ENCODE assay signal across 10 mouse cellular contexts in the genomic region with DNA sequence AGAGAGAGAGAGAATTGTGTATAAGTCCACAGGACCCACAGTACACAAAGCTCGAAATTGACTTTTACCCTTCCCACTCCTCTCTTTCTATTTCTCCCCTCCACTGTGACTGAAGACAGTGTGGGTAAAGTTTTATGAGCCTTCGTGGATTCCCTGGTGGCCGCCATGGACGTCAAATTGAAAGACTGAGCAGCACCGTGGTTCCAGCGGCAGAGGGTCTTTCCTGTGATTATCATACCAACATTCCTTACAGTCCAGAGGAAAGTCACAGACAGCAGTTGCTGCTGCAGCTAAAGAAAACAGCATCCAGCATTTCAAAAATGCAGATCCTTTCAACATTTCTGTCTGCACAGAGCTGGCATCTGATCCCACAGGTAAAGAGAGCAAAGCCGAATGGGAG.
DNase-seq lines count a peak whose midpoint lies in the region; ATAC-seq and TF ChIP-seq lines count a peak whose summit lies in the region.
"Had no signal": no experiment of that assay in that cellular context is flagged by ENCODE, and none has a peak within 500 bp of the region (broad histone marks: within the 10 kb centered on the region; RNA-seq: fewer than 3 reads in every experiment).

No protein-coding gene starts in this region.

- no peaks in the 10 kb centered on the region for H3K36me3 ChIP-seq in forebrain, embryonic 12.5 days (replicated peaks)
- no peaks in the 10 kb centered on the region for H3K36me3 ChIP-seq in forebrain, postnatal 0 days (ENCODE audit: insufficient read depth)
- H3K36me3 ChIP-seq in kidney, embryonic 16.5 days (ENCODE audit: insufficient read depth, low read length) = no peaks in the 10 kb centered on the region
- no peaks in the 10 kb centered on the region for H3K36me3 ChIP-seq in embryonic facial prominence, embryonic 14.5 days (ENCODE audit: control insufficient read depth, insufficient read depth, low read length)
- no peaks in the 10 kb centered on the region for H3K36me3 ChIP-seq in neural tube, embryonic 15.5 days

- H3K4me2 ChIP-seq in forebrain, embryonic 12.5 days = no peak overlapping the region
- no peak overlapping the region for H3K4me2 ChIP-seq in forebrain, postnatal 0 days (ENCODE audit: low read depth)
- no peak overlapping the region for H3K4me2 ChIP-seq in kidney, embryonic 16.5 days (replicated peaks; ENCODE audit: low read depth, low read length)
- H3K4me2 ChIP-seq in embryonic facial prominence, embryonic 14.5 days (ENCODE audit: low read depth, low read length) = 0 out of 2 replicates have a peak overlapping the region, but pooled peaks have one; percentile 7
- H3K4me2 ChIP-seq in neural tube, embryonic 15.5 days = no peak overlapping the region

- H3K4me1 ChIP-seq in forebrain, embryonic 12.5 days = peaks cover 36% of the 10 kb centered on the region
- H3K4me1 ChIP-seq in forebrain, postnatal 0 days (ENCODE audit: insufficient read depth) = peaks cover 4% of the 10 kb centered on the region; the same call in 1 of the 2 replicates
- peaks cover 24% of the 10 kb centered on the region for H3K4me1 ChIP-seq in kidney, embryonic 16.5 days (ENCODE audit: insufficient read depth, low read length)
- H3K4me1 ChIP-seq in embryonic facial prominence, embryonic 14.5 days (ENCODE audit: control insufficient read depth, insufficient read depth, low read length) = peaks cover 30% of the 10 kb centered on the region
- peaks cover 27% of the 10 kb centered on the region for H3K4me1 ChIP-seq in neural tube, embryonic 15.5 days

- H3K4me3 ChIP-seq in forebrain, embryonic 12.5 days (replicated peaks) = no peak overlapping the region
- no peak overlapping the region for H3K4me3 ChIP-seq in forebrain, postnatal 0 days (ENCODE audit: low read depth, low read length)
- no peak overlapping the region for H3K4me3 ChIP-seq in kidney, embryonic 16.5 days (ENCODE audit: low read length)
- H3K4me3 ChIP-seq in embryonic facial prominence, embryonic 14.5 days (ENCODE audit: low read depth, low read length) = no peak overlapping the region
- H3K4me3 ChIP-seq in neural tube, embryonic 15.5 days (replicated peaks) = no peak overlapping the region

- TF ChIP-seq CTCF in forebrain, postnatal 0 days (IDR thresholded peaks at IDR 0.05; ENCODE audit: low read depth) = no peak

- H3K9ac ChIP-seq in forebrain, embryonic 12.5 days = no peak overlapping the region
- no peak overlapping the region for H3K9ac ChIP-seq in forebrain, postnatal 0 days
- H3K9ac ChIP-seq in kidney, embryonic 16.5 days (replicated peaks; ENCODE audit: low read length) = no peak overlapping the region
- H3K9ac ChIP-seq in embryonic facial prominence, embryonic 14.5 days (ENCODE audit: low read depth, low read length) = no peak overlapping the region
- no peak overlapping the region for H3K9ac ChIP-seq in neural tube, embryonic 15.5 days (replicated peaks)
- H3K9ac ChIP-seq: liver, embryonic 14.5 days had no signal

- H3K27me3 ChIP-seq in forebrain, embryonic 12.5 days = no peaks in the 10 kb centered on the region
- no peaks in the 10 kb centered on the region for H3K27me3 ChIP-seq in forebrain, postnatal 0 days (ENCODE audit: insufficient read depth, low read length)
- H3K27me3 ChIP-seq in kidney, embryonic 16.5 days (ENCODE audit: insufficient read depth, low read length) = no peaks in the 10 kb centered on the region
- H3K27me3 ChIP-seq in embryonic facial prominence, embryonic 14.5 days (replicated peaks; ENCODE audit: control insufficient read depth, insufficient read depth, low read length) = no peaks in the 10 kb centered on the region
- no peaks in the 10 kb centered on the region for H3K27me3 ChIP-seq in neural tube, embryonic 15.5 days (replicated peaks)

- no peak for DNase-seq in forebrain, postnatal 0 days
- DNase-seq in kidney, adult 11 months = no peak
- DNase-seq in embryonic facial prominence, embryonic 14.5 days (ENCODE audit: low spot score) = peak; percentile 71
- DNase-seq in right cerebral cortex, postnatal 25 days = no peak
- DNase-seq: kidney, adult 9 months had no signal

- 77% methylated on average over 7 of the region's 7 CpGs for WGBS in forebrain, embryonic 12.5 days
- 57% methylated on average over 7 of the region's 7 CpGs for WGBS in forebrain, postnatal 0 days
- WGBS in kidney, embryonic 16.5 days = 27% methylated on average over 7 of the region's 7 CpGs
- 16% methylated on average over 7 of the region's 7 CpGs for WGBS in embryonic facial prominence, embryonic 14.5 days
- 30% methylated on average over 7 of the region's 7 CpGs for WGBS in neural tube, embryonic 15.5 days

- H3K27ac ChIP-seq in forebrain, embryonic 12.5 days = 0 out of 2 replicates have a peak overlapping the region, but pooled peaks have one; percentile 31
- H3K27ac ChIP-seq in forebrain, postnatal 0 days (ENCODE audit: low read depth, low read length) = no peak overlapping the region
- H3K27ac ChIP-seq in kidney, embryonic 16.5 days (ENCODE audit: low read length) = 0 out of 2 replicates have a peak overlapping the region, but pooled peaks have one; percentile 1
- peak overlapping the region; percentile 67 for H3K27ac ChIP-seq in embryonic facial prominence, embryonic 14.5 days (replicated peaks; ENCODE audit: low read depth, low read length)
- H3K27ac ChIP-seq in neural tube, embryonic 15.5 days (replicated peaks) = peak overlapping the region; percentile 49; the same call in 1 of the 2 replicates
- H3K27ac ChIP-seq: liver, embryonic 14.5 days had no signal

- no peak for ATAC-seq in forebrain, embryonic 12.5 days (ENCODE audit: low FRiP score)
- ATAC-seq in forebrain, postnatal 0 days = no peak
- ATAC-seq in kidney, embryonic 16.5 days (ENCODE audit: low FRiP score, low TSS enrichment) = no peak
- ATAC-seq in embryonic facial prominence, embryonic 14.5 days (ENCODE audit: low read depth) = no peak
- no peak for ATAC-seq in neural tube, embryonic 15.5 days (ENCODE audit: low FRiP score)
- ATAC-seq in megakaryocyte-erythroid progenitor cell, adult 5-6 weeks (replicated peaks; ENCODE audit: low FRiP score, low TSS enrichment, poor library complexity, severe bottlenecking) = no peak

- no peaks in the 10 kb centered on the region for H3K9me3 ChIP-seq in forebrain, embryonic 12.5 days
- H3K9me3 ChIP-seq in forebrain, postnatal 0 days (ENCODE audit: low read length) = no peaks in the 10 kb centered on the region
- H3K9me3 ChIP-seq in kidney, embryonic 16.5 days (ENCODE audit: low read length) = no peaks in the 10 kb centered on the region
- H3K9me3 ChIP-seq in embryonic facial prominence, embryonic 14.5 days (ENCODE audit: control insufficient read depth, low read length) = no peaks in the 10 kb centered on the region
- no peaks in the 10 kb centered on the region for H3K9me3 ChIP-seq in neural tube, embryonic 15.5 days (replicated peaks)
